Mouse (Mus musculus) embryonic fibroblast, embryonic 13.5 days (primary cell): ENCODE results near the gene Gdf7. TPM values are rescaled to one million over a fixed set of nuclear protein-coding genes. Genes with fewer than 3 reads are reported as not detected.

Experiments used
- H3K27ac ChIP-seq: 2 replicates; pipeline ENCODE4 v1.5.1; 2012; ENCODE audit warnings: low read length, control low read depth, inconsistent platforms; ENCODE audit not compliant: insufficient read depth
- H3K4me1 ChIP-seq: 2 replicates; pipeline ENCODE4 v1.6.1; 2011; ENCODE audit warnings: low read length; ENCODE audit not compliant: control insufficient read depth, insufficient read depth
- H3K4me3 ChIP-seq: 2 replicates; pipeline ENCODE4 v1.5.1; 2011; ENCODE audit warnings: mild to moderate bottlenecking, control low read depth, low read length; ENCODE audit not compliant: insufficient read depth
- CTCF ChIP-seq: IDR thresholded peaks from 2 replicates; pipeline ENCODE4 v1.5.1; 2011; ENCODE audit warnings: mild to moderate bottlenecking, control low read depth, low read length, moderate library complexity, borderline replicate concordance; ENCODE audit not compliant: insufficient read depth
- POLR2A ChIP-seq: IDR thresholded peaks from 2 replicates; pipeline ENCODE4 v1.6.1; 2011; ENCODE audit warnings: low read depth, mild to moderate bottlenecking, control low read depth, low read length, moderate library complexity
- polyA plus RNA-seq: library from polyadenylated mRNA; stranded (reverse); fragments of >200 nt; gene quantifications from 2 replicates; pipeline ENCODE4 v1.2.4, GENCODE M21; 2011; ENCODE audit warnings: low read depth; ENCODE audit not compliant: missing spikeins, insufficient read length

The Gdf7 gene
- polyA plus RNA-seq, 1 experiment: 1.4 TPM

DNA sequence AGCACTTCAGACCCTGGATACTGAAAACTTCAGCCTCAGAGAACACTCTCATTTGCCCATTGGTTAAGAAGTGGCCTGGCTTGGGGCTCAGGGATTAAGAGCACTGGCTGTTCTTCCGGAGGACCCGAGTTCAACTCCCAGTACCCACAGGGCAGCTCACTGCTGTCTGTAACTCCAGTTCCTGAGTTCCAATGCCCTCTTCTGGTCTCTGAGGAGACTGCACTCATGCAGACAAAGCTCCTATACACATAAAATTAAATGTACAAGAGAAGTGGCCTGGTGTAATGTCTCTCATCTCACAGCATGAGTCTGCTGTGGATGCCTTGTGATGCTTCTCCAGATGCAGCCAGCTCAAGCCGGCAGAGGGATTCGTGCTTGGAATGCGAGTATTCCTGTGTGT, 14.8 kb upstream of the Gdf7 start:
- Histone ChIP-seq H3K4me1 (peaks cover 13% of the 10 kb centered on the region), H3K27ac (no peak overlapping the region), H3K4me3 (no peak overlapping the region)
- TF ChIP-seq CTCF: no peak

- Histone ChIP-seq H3K27ac (no peak overlapping the region), H3K4me1 (peaks cover 13% of the 10 kb centered on the region), H3K4me3 (peak overlapping the region; percentile 90)
- TF ChIP-seq POLR2A (no peak), CTCF (no peak)
Observed at GRCm38 (mm10) chr12:8313773-8314172, 12.0 kb upstream of the Gdf7 start.

GRCm38 (mm10) chr12:8313270-8313771, 11.6 kb upstream of the Gdf7 start, which contains the start of gene Hs1bp3:
Hs1bp3 (plus strand) TSS chr12:8313432.
- Histone ChIP-seq H3K27ac (no peak within 1 kb of the TSS), H3K4me3 (peak within 1 kb of the TSS; percentile 90), H3K4me1 (peaks cover 13% of the 10 kb centered on the region)
- TF ChIP-seq CTCF (peak; percentile 97), POLR2A (peak; percentile 79)

GRCm38 (mm10) chr12:8312266-8312665, 10.5 kb upstream of the Gdf7 start:
- TF ChIP-seq POLR2A: no peak
- no peak for TF ChIP-seq CTCF
- Histone ChIP-seq H3K4me1 (peaks cover 13% of the 10 kb centered on the region), H3K27ac (no peak overlapping the region), H3K4me3 (no peak overlapping the region)

DNA sequence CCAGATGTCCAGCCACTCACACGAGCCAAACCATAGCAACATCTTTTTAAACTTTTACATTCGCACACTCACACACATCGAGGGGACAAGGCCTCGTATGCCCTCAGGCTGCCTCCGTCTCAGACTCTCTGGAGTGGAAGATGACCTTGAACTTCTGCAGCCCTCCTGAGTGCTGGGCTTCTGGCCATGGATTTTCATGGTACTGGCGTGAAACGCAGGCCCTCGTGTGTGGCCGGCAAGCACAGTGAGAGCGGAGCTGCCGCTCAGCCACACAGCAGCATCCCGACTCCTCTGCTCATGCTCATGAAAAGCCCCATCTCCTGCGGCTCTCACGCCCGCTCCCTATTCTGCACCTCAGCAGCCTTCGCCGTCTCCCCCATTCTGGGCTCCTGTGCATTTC, 9.2 kb upstream of the Gdf7 start:
- Histone ChIP-seq H3K4me3 (no peak overlapping the region), H3K27ac (no peak overlapping the region), H3K4me1 (peaks cover 13% of the 10 kb centered on the region)
- no peak for TF ChIP-seq POLR2A
- TF ChIP-seq CTCF: no peak

DNA sequence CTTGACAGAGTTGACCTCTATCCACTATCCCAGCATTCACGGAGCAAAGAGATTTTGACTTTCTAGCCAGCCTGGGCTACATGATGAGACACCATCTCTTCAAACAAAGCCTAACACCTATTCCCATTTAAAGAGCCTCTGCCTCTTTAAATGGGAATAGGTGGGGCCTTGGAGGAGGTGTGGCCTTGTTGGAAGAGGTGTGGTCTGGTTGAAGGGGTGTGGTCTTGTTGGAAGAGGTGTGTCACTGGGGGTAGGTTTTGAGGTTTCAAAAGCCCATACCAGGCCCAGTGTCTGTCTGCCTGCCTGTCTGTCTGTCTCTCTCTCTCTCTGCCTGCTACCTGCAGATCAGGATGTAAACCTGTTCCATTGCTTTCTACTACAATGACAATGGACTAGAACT, 5.2 kb upstream of the Gdf7 start:
- TF ChIP-seq CTCF (no peak), POLR2A (no peak)
- Histone ChIP-seq H3K4me1 (peaks cover under 1% of the 10 kb centered on the region; the same call in 1 of the 2 replicates), H3K27ac (no peak overlapping the region)

GRCm38 (mm10) chr12:8306432-8306831, 4.7 kb upstream of the Gdf7 start:
- Histone ChIP-seq H3K4me3 (no peak overlapping the region), H3K4me1 (no peaks in the 10 kb centered on the region), H3K27ac (no peak overlapping the region)
- TF ChIP-seq CTCF (peak; percentile 71; the same call in 1 of the 2 replicates), POLR2A (no peak)

More for the DNA sequence above, 5.2 kb upstream of the Gdf7 start:
- no peak overlapping the region for H3K4me3 ChIP-seq

- no peak for TF ChIP-seq CTCF
- TF ChIP-seq POLR2A: no peak
- Histone ChIP-seq H3K27ac (no peak overlapping the region), H3K4me3 (no peak overlapping the region), H3K4me1 (no peaks in the 10 kb centered on the region)
Observed at GRCm38 (mm10) chr12:8305258-8305657, 3.5 kb upstream of the Gdf7 start.

DNA sequence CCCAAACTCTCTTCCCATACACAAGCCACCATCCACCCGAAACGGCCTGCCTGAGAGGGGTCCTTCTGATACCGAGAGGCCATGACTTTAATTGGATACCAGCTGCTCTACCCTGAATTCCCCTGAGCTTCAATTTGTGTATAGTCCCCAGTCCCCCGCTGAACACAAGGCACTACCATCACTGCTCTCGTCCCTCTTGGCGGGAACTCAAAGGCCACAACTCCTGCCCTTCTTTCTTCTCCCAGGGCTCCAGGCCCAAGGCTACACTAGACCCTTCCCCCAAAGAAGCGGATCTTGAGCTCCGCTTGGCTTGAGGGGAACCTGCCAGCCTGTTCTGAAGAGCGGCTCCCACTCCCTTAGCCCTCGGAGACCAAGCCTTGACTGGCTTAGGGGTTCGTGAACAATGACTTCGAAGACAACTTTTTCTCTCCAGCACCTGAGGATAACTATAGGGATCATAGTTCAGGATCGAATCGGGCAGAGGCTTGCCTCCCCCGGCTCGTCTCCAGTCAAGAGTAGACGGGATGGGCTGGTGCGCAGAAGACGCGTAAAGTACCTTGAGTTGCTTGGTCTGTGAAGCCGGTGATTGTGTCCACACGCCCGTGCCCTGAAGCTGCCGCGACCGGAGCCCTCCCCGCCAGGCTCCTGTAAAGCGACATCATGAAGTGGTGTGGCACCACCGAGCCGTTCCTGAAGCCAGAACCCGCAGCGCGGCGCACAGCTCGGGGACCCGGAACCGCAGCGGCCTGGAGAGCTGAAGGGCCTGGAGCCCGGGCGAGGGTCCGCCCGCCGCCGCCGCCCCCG, 541 bp downstream of the Gdf7 start:
- peak overlapping the region; percentile 5 for H3K4me3 ChIP-seq
- H3K27ac ChIP-seq: no peak overlapping the region
- TF ChIP-seq POLR2A: no peak
- TF ChIP-seq CTCF: no peak
- no peaks in the 10 kb centered on the region for H3K4me1 ChIP-seq

- Histone ChIP-seq H3K27ac (no peak overlapping the region), H3K4me1 (no peaks in the 10 kb centered on the region), H3K4me3 (no peak overlapping the region)
- no peak for TF ChIP-seq POLR2A
- TF ChIP-seq CTCF: no peak
Observed at GRCm38 (mm10) chr12:8300521-8300920, 1.2 kb downstream of the Gdf7 start.

DNA sequence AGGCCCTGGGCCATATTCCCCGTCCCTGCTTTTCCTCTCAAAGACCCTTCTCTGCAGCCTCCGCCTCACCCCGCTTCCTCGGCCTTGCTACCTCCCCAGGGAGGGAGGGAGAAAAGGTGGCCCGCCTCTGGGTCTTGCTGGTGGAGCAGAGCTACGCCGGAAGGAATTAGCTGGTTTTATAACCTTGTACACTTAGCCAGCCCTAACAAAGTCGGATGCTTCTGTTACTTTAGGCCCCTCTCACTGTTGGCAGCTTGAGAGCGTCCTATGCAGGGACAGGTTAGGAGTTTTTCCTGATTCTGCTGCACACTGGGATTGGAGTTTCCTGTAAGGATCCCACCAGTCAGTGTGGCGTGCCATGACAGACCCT, 1.7 kb downstream of the Gdf7 start:
- no peak overlapping the region for H3K4me3 ChIP-seq
- TF ChIP-seq POLR2A (no peak), CTCF (no peak)
- no peak overlapping the region for H3K27ac ChIP-seq
- peaks cover 4% of the 10 kb centered on the region; the same call in 1 of the 2 replicates for H3K4me1 ChIP-seq
